Mouse (Mus musculus) heart, adult 9 months (tissue): ENCODE results near the gene Snrnp27.

ENCODE experiments used
- DNase-seq, 2 experiments: peaks; one replicate each; pipeline ENCODE4 v3.0.0; 2022; ENCODE audit warnings: low spot score in 2 of 2

The Snrnp27 gene

DNA sequence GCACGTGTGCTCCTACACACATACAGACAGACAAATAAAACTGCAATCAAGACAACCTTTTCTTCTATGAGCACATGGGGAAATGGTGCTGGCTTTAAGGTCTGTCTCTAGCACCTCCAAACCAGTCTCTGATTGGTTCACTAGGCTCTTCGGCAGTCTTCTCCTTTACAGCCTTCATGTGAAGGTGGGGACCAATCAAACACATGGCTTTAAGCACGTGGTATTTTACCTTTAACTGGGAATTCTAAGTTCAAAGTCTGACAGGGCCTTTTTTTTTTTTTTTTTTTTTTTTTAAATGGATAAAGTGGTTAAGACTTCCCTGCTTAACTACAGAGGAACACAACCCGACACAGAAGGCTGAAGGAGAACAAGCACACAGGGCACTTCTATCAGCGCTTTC is 19.2 kb downstream of the Snrnp27 start:
- DNase-seq, result no peak

DNA sequence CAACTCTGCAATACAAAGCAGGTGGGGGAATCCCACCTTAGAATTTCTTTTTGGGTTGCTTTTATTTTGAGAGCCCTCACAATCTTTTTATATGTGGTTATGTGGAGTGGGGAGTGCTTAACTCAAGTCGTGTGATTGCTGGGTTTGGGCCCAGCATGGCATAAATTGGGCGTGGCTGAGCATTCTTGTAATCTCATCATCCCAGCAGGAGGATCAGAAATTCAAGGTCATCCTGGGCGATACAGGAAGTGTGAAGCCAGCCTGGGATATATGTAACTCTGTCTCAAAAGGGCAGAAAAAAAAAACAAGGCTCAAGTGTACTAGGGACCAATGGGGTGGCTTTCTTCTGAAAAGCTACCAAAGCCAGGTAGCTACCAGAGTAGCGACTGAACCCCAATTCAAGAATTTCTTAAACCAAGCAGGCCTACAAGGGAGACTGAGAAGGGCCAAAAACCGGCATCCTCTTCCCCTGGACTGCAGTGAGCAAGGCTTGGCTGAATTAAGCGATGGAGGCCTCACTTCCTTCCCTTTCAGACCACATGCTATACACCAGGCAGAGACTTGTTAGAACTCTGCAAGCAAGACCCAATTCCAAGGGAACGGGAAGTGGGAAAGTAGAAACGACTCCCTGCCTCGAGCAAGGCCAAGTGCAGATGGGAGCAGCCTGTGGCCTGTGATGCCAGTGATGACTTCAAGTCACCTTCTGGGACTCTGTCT is 24.0 kb downstream of the Snrnp27 start:
- DNase-seq, result no peak

DNA sequence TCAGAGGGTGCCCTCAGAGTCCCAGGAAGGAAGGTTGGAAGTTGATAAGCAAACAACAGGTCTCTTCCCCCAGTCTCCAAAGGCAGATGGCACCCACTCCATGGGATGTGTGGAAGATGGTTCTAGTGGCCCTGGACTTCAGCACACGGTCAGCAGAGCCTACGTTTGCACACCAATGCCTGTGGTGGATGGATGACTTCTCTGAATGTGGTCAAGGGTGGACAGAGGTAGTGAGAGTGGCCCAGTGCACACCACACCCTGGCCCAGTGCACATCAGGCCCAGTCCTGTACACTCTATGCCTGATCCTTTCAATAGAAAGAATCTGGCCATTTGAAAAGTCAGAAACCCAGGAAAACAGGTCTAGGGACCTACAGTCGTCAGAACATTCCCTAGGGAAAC is 25.8 kb downstream of the Snrnp27 start:
- no peak for DNase-seq

DNA sequence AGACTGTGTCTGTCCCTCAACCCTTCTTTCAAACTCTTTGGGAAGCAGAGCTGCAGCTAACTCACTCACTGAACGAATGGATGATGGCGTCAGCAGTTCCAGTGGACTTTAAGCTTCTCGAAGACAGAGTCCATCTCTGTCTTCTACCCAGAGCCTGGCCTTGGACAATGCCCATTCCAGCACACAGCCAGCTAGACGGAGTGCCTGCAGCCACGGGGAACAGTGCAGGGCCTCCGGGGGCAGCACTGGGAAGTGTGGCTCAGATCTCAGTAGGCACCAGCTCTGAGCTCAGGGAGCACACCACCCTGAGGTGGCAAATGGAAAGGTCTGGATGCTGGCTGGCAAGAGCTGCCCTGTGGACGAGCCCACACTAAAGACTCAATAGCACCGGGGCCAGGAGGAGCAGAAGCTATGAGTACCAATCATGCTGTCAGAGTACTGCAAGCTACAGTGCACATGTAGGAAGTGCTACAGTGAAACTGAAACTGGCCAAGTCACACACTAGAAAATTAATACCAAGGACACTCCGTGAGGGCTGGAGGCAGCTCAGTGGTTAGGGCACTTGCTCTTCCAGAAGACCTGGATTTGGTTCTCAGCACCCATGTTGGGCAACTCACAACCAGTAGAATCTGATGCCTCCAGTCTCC is 29.9 kb downstream of the Snrnp27 start:
- DNase-seq, result no peak

DNA sequence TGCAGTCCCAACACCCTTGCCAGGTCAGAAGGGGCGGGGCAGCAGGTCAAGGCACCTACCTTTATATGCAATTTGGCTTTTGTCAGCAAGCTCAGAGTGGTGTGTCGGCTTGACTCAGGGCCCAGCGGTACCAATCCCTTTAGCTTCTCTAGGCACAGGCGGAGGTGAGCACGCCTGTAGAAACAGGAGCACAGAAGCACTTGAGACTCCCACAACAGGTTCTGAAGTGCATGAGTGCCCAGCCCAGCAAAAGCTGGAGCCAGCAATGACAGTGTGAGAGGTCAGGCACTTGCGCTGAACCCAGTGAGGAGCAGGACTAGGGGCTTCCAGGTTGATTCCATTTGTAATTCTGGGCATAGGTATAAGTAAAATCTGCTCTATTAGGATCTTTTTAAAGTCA is 31.3 kb downstream of the Snrnp27 start:
- no peak for DNase-seq

DNA sequence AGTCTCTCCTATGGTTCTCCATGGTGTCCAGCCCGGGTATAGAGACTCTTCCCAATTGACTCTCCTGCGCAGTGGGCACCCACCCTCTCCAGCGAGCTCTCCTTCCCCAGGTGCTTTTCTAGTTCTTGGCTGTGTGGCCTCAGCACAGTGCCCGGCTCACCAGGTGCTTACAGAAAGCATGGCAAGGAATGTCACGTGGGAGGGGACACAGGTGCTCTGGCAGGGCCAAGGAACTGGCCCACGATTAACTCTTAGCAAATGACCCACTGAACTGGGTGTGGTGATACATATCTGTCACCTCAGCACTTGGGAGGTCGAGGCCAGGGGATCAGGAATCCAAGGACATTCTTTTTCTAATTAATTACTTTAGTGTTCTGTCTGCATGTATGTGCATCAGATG is 38.2 kb downstream of the Snrnp27 start:
- no peak for DNase-seq

- DNase-seq, result no peak
These were observed 38.8 kb downstream of the Snrnp27 start for GRCm38 (mm10) chr6:86645551-86645950.

GRCm38 (mm10) chr6:86644775-86645400 is 39.4 kb downstream of the Snrnp27 start:
- no peak for DNase-seq

- no peak for DNase-seq
These were observed 42.6 kb downstream of the Snrnp27 start for GRCm38 (mm10) chr6:86641716-86642115.

GRCm38 (mm10) chr6:86640776-86641175 is 43.5 kb downstream of the Snrnp27 start:
- DNase-seq, result no peak

DNA sequence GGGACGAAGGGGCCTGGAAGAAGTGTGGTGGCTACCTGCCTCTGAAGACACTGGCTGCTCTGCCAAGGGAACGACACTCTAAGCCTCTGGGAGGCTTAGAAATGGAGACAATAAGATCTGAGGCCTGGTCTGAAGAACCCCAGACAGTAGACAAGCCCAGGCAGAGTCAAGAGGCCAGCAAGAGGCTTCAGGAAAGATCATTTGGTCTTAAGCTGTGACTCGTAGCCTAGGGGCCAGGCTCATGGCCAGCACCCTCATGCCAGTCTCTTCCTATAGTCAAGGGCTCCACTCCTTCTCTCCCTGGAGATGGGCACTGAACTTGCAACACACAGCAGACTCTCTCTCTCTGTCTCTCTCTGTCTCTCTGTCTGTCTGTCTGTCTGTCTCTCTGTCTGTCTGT is 44.2 kb downstream of the Snrnp27 start:
- DNase-seq, result no peak

GRCm38 (mm10) chr6:86639180-86640160 is 44.9 kb downstream of the Snrnp27 start:
- no peak for DNase-seq

DNA sequence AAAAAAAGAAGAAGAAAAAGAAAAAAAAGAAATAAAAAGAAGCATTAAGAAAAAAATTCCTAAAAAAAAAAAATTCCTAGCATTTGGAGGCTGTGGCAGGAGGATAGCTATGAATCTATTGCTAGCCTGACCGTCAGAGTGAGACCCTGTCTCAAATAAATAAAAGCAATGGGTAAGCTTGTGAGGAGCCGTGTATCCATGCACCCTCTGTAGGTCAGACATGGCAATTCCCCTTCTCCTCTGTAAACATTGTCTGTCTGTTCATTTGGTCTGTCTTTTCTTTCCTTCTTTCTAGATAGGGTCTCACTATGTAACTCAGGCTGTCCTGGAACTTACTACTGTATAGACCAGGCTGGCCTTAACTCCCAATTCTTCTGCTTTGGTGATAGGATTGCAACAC is 45.9 kb downstream of the Snrnp27 start:
- DNase-seq, result no peak

DNA sequence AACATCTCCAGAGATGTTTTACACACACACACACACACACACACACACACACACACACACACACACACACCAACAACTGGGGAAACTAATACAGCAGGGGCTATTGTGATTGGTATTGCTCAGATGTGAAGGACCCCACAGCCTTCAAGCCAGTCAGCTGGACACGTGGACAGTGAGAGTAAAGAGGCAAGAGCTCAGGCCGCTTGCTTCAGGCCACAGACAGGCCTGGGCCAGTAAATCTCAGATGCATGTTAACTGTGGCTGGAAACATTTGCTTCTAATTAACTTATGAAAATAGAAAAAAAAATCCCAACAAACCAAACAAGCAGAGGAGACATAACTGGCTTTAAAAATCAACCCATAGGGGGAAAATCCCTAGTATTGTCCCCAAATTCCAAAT is 46.5 kb downstream of the Snrnp27 start:
- DNase-seq, result no peak

- DNase-seq, result no peak
These were observed 47.0 kb downstream of the Snrnp27 start for GRCm38 (mm10) chr6:86637171-86637835.

DNA sequence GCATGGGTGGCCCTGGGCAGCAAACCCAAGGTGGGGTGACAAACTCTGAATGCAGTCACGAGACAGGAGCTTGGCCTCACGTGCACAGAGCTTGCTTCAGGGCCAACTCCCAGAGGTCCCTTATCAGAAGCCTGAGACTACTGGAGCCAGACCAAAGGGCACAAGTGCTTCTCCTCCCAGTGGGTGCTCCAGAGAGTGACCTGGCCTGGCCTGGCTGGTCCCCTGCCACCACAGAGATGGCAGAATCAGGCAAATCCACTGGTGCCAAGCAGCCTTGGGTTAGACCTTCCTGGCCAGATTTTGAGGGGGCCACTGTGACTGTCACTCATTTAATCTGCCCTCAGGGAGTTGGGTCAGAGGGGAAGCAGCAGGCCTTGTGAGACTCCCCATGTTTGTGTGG is 47.8 kb downstream of the Snrnp27 start:
- peak; percentile 48 to 59 for DNase-seq

DNA sequence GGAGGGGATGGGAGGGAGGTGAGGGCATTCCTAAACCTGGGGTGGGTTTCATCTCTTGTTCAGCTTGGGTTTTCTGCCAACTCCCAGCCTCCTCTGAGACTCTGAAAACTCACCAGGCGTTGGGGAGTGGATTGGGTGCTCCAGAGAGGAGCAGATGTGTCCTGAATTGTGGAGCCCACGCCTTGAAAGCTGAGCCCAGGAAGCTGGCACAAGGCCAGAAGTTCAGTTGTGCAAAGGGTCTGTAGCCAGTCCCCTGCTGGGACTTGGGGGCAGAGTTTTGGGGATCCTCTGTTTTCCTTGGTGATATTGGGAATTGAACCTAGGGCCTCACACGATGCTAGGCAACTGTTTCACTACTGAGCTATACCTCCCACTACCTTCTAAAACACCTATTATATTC is 54.2 kb downstream of the Snrnp27 start:
- DNase-seq, result no peak

- DNase-seq, result no peak
These were observed 56.4 kb downstream of the Snrnp27 start, which contains the start of gene Asprv1 for GRCm38 (mm10) chr6:86627946-86628345. Asprv1 (plus strand) TSS chr6:86628164.
